Mouse (Mus musculus) embryonic facial prominence, embryonic 11.5 days (tissue): ENCODE measurements at regions not wholly inside any gene's neighbourhood (a gene's known extent, or its start where the extent isn't known, plus 50 kb on each side); places are given as distances from the start of the nearest gene placed in this dataset.
"Not testable (repeated sequence)": the region's sequence is repeated elsewhere in the genome, so short reads cannot be mapped to it uniquely, and the experiment has no call there.

Experiments used
- ATAC-seq: fragments of 200-750 bp; cut with Nextera tagmentation; replicated peaks from 2 replicates; pipeline ENCODE4 v1.8.0; 2017; ENCODE audit warnings: low read depth; ENCODE audit not compliant: insufficient number of reproducible peaks, low FRiP score, low TSS enrichment
- DNase-seq: peaks from one replicate; pipeline ENCODE4 v3.0.0-alpha.2; 2015; ENCODE audit warnings: low spot score
- H3K27ac ChIP-seq: fragments of 300-500 bp; sonication (generic); replicated peaks from 2 replicates; pipeline ENCODE4 v1.5.1; 2014; ENCODE audit warnings: mild to moderate bottlenecking, low read depth, low read length, control low read depth
- H3K27me3 ChIP-seq: fragments of 300-500 bp; sonication (generic); 2 replicates; pipeline ENCODE4 v1.6.1; 2014; ENCODE audit warnings: mild to moderate bottlenecking, low read length, moderate library complexity, mixed read lengths; ENCODE audit not compliant: control insufficient read depth, insufficient read depth
- H3K36me3 ChIP-seq: fragments of 300-500 bp; sonication (generic); replicated peaks from 2 replicates; pipeline ENCODE4 v1.6.1; 2014; ENCODE audit warnings: low read depth, mild to moderate bottlenecking, low read length, moderate library complexity, mixed read lengths; ENCODE audit not compliant: control insufficient read depth, insufficient read depth
- H3K4me1 ChIP-seq: fragments of 300-500 bp; sonication (generic); 2 replicates; pipeline ENCODE4 v1.6.1; 2014; ENCODE audit warnings: low read length, mixed read lengths; ENCODE audit not compliant: control insufficient read depth, insufficient read depth
- H3K4me2 ChIP-seq: fragments of 300-500 bp; sonication (generic); 2 replicates; pipeline ENCODE4 v1.6.1; 2014; ENCODE audit warnings: low read depth, mild to moderate bottlenecking, control low read depth, low read length, moderate library complexity
- H3K4me3 ChIP-seq: fragments of 300-500 bp; sonication (generic); 2 replicates; pipeline ENCODE4 v1.5.1; 2014; ENCODE audit warnings: low read depth, low read length, control low read depth
- H3K9ac ChIP-seq: fragments of 300-500 bp; sonication (generic); replicated peaks from 2 replicates; pipeline ENCODE4 v1.6.1; 2014; ENCODE audit warnings: mild to moderate bottlenecking, control low read depth, low read length
- H3K9me3 ChIP-seq: fragments of 300-500 bp; sonication (generic); replicated peaks from 2 replicates; pipeline ENCODE4 v1.6.1; 2016; ENCODE audit warnings: mild to moderate bottlenecking, low read length, inconsistent platforms, mixed read lengths; ENCODE audit not compliant: control insufficient read depth
- WGBS: fragments of 180-500 bp; shearing (Covaris S2); extraction: QIAGEN DNeasy Blood & Tissue Kit; methylation state at CpG from one replicate; pipeline ENCODE4 v1.1.7; 2014; 5-methylcytosine and 5-hydroxymethylcytosine counted together

DNA sequence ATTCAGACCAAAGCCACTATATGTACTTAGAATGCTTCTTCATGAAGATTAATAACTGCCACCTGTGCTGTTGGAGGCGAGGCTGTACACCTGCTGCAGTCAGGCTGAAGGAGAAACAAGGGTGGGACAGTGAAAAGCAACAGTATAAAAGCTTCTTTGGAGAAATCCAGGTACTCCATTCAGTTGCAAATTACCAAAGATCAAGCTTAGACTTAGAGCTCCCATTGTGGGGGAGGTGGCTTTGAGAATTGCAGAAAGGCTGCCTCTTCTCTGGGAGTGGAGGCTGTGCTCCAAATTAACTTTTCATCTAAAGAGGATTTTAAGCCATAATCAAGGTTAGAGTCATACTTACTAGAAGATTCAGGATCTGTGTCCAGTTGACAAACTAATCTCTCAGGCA, 1607.9 kb downstream of the Kcnt2 start:
- H3K4me1 ChIP-seq, H3K36me3 ChIP-seq, H3K27ac ChIP-seq, ATAC-seq, DNase-seq, H3K9me3 ChIP-seq, H3K4me3 ChIP-seq, H3K27me3 ChIP-seq, H3K9ac ChIP-seq, H3K4me2 ChIP-seq: not testable (repeated sequence)
- 70% methylated on average over 1 of the region's 1 CpGs for WGBS

DNA sequence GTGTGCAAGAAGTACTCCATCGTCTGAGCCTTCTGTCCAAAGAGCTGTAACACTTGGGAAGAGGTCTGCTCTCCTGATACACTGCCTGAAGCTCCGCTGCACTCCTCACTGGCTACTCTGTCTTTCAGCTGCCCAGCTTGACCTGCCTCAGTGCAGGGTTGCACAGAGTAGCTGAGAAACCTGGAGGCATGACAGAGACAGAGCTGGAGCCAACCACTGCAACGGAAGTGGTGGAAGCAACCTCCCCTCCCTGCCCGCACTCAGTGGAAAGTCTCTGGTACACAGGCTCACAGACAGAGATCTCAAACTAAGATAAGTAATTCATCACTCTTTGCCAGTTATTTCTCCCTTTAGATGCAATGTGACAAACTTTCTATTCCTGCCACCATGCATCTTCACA, 1638.4 kb downstream of the Kcnt2 start:
- Histone ChIP-seq H3K27me3 (no peaks in the 10 kb centered on the region), H3K4me1 (no peaks in the 10 kb centered on the region), H3K9me3 (no peaks in the 10 kb centered on the region), H3K9ac (no peak overlapping the region), H3K4me2 (no peak overlapping the region), H3K27ac (no peak overlapping the region), H3K4me3 (no peak overlapping the region), H3K36me3 (no peaks in the 10 kb centered on the region)
- no peak for ATAC-seq
- no peak for DNase-seq
- WGBS = 70% methylated on average over 4 of the region's 4 CpGs

DNA sequence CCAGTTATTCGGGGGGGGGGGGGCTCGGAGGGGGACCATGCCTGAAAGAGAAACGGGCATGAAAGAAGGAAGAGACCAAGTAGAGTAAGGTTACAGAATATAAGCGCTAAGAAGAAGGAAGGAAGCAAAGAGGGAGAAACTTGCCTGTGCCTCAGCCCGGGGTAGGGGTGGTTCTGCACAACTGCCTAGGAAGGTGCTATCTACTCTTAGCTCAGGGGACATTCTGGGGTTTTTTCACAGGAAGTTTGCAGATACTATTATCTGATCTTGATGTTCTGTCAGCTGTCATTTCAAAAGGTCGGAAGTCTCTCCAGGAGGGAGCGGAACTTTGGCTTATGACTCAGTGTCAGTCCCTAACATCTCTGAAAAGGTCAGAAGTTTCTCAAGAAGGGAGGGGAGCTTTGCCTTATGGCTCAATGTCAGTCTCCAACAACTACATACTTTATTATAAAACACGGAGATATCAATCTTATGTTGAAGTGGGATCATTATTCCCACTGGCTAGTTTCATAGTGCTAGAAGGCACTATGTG, 1652.0 kb downstream of the Kcnt2 start:
- no peaks in the 10 kb centered on the region for H3K4me1 ChIP-seq
- no peaks in the 10 kb centered on the region for H3K9me3 ChIP-seq
- no peak overlapping the region for H3K4me3 ChIP-seq
- H3K4me2 ChIP-seq = no peak overlapping the region
- H3K9ac ChIP-seq = no peak overlapping the region
- 68% methylated on average over 8 of the region's 8 CpGs for WGBS
- DNase-seq = no peak
- H3K27me3 ChIP-seq = no peaks in the 10 kb centered on the region
- H3K36me3 ChIP-seq = no peaks in the 10 kb centered on the region
- no peak for ATAC-seq
- H3K27ac ChIP-seq = no peak overlapping the region

DNA sequence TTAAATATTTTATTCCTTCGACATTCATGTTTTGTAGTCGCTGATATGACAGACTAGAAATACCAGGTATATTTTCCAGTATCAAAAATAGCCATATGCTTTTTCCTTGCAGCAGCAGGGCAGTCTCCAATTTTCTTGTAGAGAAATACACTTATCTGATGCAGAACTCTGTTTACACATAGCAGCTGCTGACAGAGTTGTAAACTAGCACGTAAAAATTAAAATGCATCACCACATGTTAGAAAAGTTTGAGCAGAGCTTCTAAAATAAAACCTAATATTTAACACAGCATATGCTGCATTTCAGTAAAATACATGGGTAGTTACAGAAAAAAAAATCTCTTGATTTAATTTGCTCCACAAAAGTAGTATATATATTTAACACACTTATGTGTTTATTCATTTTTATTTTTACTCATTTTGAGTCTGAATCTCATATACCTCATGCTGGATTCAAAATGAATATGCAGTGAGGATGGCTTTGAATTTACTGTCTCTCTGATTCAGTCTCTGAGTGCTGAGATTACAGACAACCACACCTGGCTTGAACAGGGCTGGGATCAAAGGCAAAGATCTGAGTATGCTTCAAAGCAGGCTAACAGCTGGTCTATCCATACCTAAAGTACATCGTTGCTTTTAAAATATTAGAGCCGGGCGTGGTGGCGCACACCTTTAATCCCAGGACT, 1665.9 kb downstream of the Kcnt2 start:
- no peak overlapping the region for H3K27ac ChIP-seq
- no peak for DNase-seq
- no peak overlapping the region for H3K4me3 ChIP-seq
- H3K27me3 ChIP-seq = no peaks in the 10 kb centered on the region
- no peaks in the 10 kb centered on the region for H3K4me1 ChIP-seq
- WGBS = 89% methylated on average over 7 of the region's 7 CpGs
- no peak overlapping the region for H3K4me2 ChIP-seq
- no peaks in the 10 kb centered on the region for H3K36me3 ChIP-seq
- ATAC-seq = no peak
- no peaks in the 10 kb centered on the region for H3K9me3 ChIP-seq
- no peak overlapping the region for H3K9ac ChIP-seq

DNA sequence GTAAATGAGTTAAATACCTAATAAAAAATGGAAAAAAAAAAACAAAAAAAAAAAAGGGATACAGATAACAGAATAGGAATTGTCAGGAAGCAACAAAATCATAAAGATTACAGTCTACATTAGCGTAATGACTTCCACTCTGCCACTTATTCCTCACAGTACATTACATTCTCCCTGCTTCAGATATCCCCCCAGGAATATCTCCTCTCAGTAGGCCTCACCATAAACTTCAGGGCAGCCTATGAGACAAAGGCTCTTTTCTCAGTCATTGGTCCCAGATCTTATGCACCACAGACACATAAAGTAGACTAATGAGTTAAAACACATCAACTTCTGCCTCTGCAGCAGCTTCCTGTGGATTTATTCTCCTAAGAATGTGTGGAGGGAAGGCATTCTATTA, 1680.2 kb downstream of the Kcnt2 start:
- DNase-seq = no peak
- H3K9me3 ChIP-seq = no peaks in the 10 kb centered on the region
- no peaks in the 10 kb centered on the region for H3K27me3 ChIP-seq
- 100% methylated on average over 1 of the region's 1 CpGs for WGBS
- no peak overlapping the region for H3K4me3 ChIP-seq
- H3K4me2 ChIP-seq = no peak overlapping the region
- H3K27ac ChIP-seq = no peak overlapping the region
- no peaks in the 10 kb centered on the region for H3K36me3 ChIP-seq
- H3K9ac ChIP-seq = no peak overlapping the region
- no peaks in the 10 kb centered on the region for H3K4me1 ChIP-seq
- ATAC-seq = no peak

DNA sequence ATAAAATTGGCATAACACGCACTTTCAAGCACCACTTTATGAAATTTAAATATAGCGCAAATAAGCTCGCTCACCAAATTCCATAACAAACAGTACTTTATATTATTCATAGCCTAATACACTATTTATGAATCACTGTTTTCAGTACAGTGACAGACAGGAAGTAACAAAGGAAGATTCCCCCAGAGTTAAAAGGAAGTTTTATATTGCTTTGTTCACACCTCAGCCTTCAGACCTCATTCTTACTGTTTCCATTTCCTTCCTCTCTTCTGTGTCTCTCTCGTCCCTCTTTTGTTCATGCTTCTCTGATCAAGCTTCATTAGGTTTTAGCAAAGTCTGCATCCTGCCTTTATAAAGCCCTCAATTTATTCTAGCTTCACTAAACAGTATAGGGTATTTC, 1680.8 kb downstream of the Kcnt2 start:
- H3K9ac ChIP-seq = no peak overlapping the region
- H3K4me1 ChIP-seq = no peaks in the 10 kb centered on the region
- no peak overlapping the region for H3K4me2 ChIP-seq
- no peaks in the 10 kb centered on the region for H3K27me3 ChIP-seq
- DNase-seq (no peak), ATAC-seq (no peak)
- H3K36me3 ChIP-seq = no peaks in the 10 kb centered on the region
- 79% methylated on average over 4 of the region's 4 CpGs for WGBS
- no peaks in the 10 kb centered on the region for H3K9me3 ChIP-seq
- H3K4me3 ChIP-seq = no peak overlapping the region
- no peak overlapping the region for H3K27ac ChIP-seq

DNA sequence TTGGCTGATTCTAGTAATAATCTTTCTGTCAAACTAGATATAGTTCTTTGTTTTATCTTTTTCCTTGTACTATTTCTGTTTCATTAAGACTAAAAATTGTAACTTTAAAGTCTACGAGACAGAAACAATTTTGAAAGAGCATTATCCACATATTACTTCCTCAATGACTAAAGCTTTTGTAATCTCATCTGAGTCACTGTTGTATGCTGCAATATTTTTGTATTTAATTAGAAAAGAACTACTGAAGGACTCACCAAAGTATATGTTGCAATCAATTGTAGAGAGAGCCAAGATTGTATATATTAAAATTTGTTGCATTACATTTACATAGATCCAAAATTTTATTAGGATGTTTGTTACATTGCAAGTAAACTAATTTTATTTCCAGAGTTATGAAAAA, 1692.4 kb upstream of the B3galt2 start:
- no peak for DNase-seq
- H3K36me3 ChIP-seq = no peaks in the 10 kb centered on the region
- no peak overlapping the region for H3K4me3 ChIP-seq
- WGBS = 89% methylated on average over 1 of the region's 1 CpGs
- no peaks in the 10 kb centered on the region for H3K27me3 ChIP-seq
- ATAC-seq = no peak
- no peak overlapping the region for H3K4me2 ChIP-seq
- H3K27ac ChIP-seq = no peak overlapping the region
- no peaks in the 10 kb centered on the region for H3K9me3 ChIP-seq
- no peak overlapping the region for H3K9ac ChIP-seq
- H3K4me1 ChIP-seq = no peaks in the 10 kb centered on the region

DNA sequence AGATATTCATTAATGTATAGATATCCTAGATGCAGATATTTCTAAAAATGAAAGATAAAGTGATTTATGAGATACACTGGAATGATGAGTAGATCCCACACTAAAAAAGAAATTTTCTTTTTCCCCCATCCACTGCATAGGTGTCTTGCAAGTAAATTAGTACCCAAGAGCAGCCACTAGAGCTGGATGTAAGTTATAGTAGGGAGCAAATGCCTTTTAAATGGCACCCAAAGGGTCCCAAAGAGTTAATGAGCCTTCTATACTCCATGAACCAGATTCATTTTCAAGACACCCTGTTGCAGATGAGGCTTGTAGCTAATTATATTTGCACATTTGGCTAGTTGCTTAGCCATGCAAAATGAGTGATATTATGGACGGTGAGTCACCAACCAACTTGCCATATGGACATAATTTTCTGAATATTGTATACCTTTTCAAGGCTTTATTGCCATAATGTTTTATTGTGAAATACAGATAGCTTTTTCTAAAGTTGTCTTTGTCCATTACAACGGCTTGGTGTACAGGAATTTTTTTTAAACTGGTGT, 1686.1 kb upstream of the B3galt2 start:
- no peaks in the 10 kb centered on the region for H3K9me3 ChIP-seq
- ATAC-seq (no peak), DNase-seq (no peak)
- H3K36me3 ChIP-seq = no peaks in the 10 kb centered on the region
- H3K4me1 ChIP-seq = no peaks in the 10 kb centered on the region
- H3K4me3 ChIP-seq = no peak overlapping the region
- no peak overlapping the region for H3K4me2 ChIP-seq
- WGBS = 83% methylated on average over 2 of the region's 2 CpGs
- H3K27ac ChIP-seq = no peak overlapping the region
- no peak overlapping the region for H3K9ac ChIP-seq
- no peaks in the 10 kb centered on the region for H3K27me3 ChIP-seq
